Mouse (Mus musculus) CH12.LX (cell line): ENCODE data around the gene Stt3b.

ENCODE experiments used
- CTCF ChIP-seq, 2 experiments: IDR thresholded peaks in 1 of 2; conservative IDR thresholded peaks in 1 of 2; 2 replicates each; pipeline ENCODE4 v1.5.1; 2011 to 2012; ENCODE audit warnings: low read depth in 2 of 2, low read length in 2 of 2, improper control_type of control experiment in 1 of 2, inconsistent platforms in 1 of 2, mild to moderate bottlenecking in 1 of 2, moderate library complexity in 1 of 2
- EP300 ChIP-seq: IDR thresholded peaks from 2 replicates; pipeline ENCODE4 v1.6.1; 2011; ENCODE audit warnings: low read length, improper control_type of control experiment
- GABPA ChIP-seq: IDR thresholded peaks from 2 replicates; pipeline ENCODE4 v1.6.1; 2012; ENCODE audit warnings: low read depth, low read length, improper control_type of control experiment, inconsistent platforms; ENCODE audit not compliant: insufficient replicate concordance
- MAFK ChIP-seq: IDR thresholded peaks from 2 replicates; pipeline ENCODE4 v1.6.1; 2011; ENCODE audit warnings: low read length, improper control_type of control experiment; ENCODE audit not compliant: insufficient replicate concordance
- POLR2A ChIP-seq: IDR thresholded peaks from 2 replicates; pipeline ENCODE4 v1.6.1; 2011; ENCODE audit warnings: low read depth, mild to moderate bottlenecking, improper control_type of control experiment, low read length
- POLR2AphosphoS2 ChIP-seq: IDR thresholded peaks from 2 replicates; pipeline ENCODE4 v1.6.1; 2011; ENCODE audit warnings: low read depth, low read length, improper control_type of control experiment
- SIN3A ChIP-seq: IDR thresholded peaks from 2 replicates; pipeline ENCODE4 v1.6.1; 2012; ENCODE audit warnings: low read length, improper control_type of control experiment, inconsistent platforms
- SMC3 ChIP-seq: IDR thresholded peaks from 2 replicates; pipeline ENCODE4 v1.6.1; 2011; ENCODE audit warnings: low read depth, low read length, improper control_type of control experiment

DNA sequence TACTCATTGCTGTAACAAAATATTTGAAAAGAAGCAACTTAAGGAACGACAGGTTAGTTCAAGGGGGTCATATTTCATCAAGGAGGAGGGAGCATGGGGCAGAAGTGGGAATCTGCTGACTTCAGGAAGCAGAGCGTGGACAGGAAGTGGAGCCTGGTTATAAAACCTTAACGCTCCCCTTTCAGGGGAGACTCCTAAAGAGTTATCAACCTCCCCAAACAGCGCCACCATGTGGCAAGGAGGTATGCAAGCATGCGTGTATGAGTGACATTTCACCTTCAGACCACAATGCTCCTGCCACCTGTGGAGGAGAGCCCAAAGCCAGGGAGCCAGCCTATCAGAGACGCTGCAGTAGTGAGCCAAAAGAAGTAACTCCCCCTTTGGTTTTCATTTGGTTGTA is 10.8 kb upstream of the Stt3b start:
- no peak for TF ChIP-seq SIN3A
- no peak for TF ChIP-seq POLR2A
- no peak for TF ChIP-seq CTCF (conservative IDR thresholded peaks at IDR 0.05 in 1 of 2, IDR thresholded peaks at IDR 0.05 in 1 of 2; ENCODE audit: low read depth in 2 of 2, low read length in 2 of 2)
- TF ChIP-seq GABPA: no peak
- TF ChIP-seq EP300: no peak
- no peak for TF ChIP-seq SMC3
- no peak for TF ChIP-seq MAFK
- TF ChIP-seq POLR2AphosphoS2: no peak
